Mouse (Mus musculus) hindbrain, embryonic 14.5 days (tissue): ENCODE results near the gene Akip1. TPM values are rescaled to one million over a fixed set of nuclear protein-coding genes. Genes with fewer than 3 reads are reported as not detected.
A peak's percentile ranks its signal among the peaks of the same experiment; 100 is the strongest.

ENCODE experiments used
- ATAC-seq: fragments of 200-750 bp; cut with Nextera tagmentation; 2 replicates; pipeline ENCODE4 v1.8.0; 2017; ENCODE audit warnings: moderate number of reproducible peaks, mild to moderate bottlenecking, moderate TSS enrichment, moderate library complexity; ENCODE audit not compliant: low FRiP score
- DNase-seq: peaks from one replicate; pipeline ENCODE4 v3.0.0-alpha.2; 2015; ENCODE audit warnings: low spot score
- H3K27ac ChIP-seq: fragments of 300-500 bp; sonication (generic); 2 replicates; pipeline ENCODE4 v1.5.1; 2014; ENCODE audit warnings: mild to moderate bottlenecking, moderate library complexity
- H3K27me3 ChIP-seq: fragments of 300-500 bp; sonication (generic); 2 replicates; pipeline ENCODE4 v1.6.1; 2014; ENCODE audit warnings: mild to moderate bottlenecking, low read length, mixed read lengths; ENCODE audit not compliant: control insufficient read depth, insufficient read depth
- H3K36me3 ChIP-seq: fragments of 300-500 bp; sonication (generic); replicated peaks from 2 replicates; pipeline ENCODE4 v1.6.1; 2014; ENCODE audit not compliant: control insufficient read depth, insufficient read depth
- H3K4me1 ChIP-seq: fragments of 300-500 bp; sonication (generic); replicated peaks from 2 replicates; pipeline ENCODE4 v1.6.1; 2014; ENCODE audit warnings: antibody characterized with exemption, low read length, mixed read lengths; ENCODE audit not compliant: control insufficient read depth, insufficient read depth
- H3K4me2 ChIP-seq: fragments of 300-500 bp; sonication (generic); replicated peaks from 2 replicates; pipeline ENCODE4 v1.6.1; 2014; ENCODE audit warnings: mild to moderate bottlenecking, moderate library complexity
- H3K4me3 ChIP-seq: fragments of 300-500 bp; sonication (generic); replicated peaks from 2 replicates; pipeline ENCODE4 v1.5.1; 2014; ENCODE audit warnings: mild to moderate bottlenecking, low read length
- H3K9ac ChIP-seq: fragments of 300-500 bp; sonication (generic); 2 replicates; pipeline ENCODE4 v1.6.1; 2014
- H3K9me3 ChIP-seq: fragments of 300-500 bp; sonication (generic); 2 replicates; pipeline ENCODE4 v1.6.1; 2016; ENCODE audit warnings: low read length; ENCODE audit not compliant: control insufficient read depth
- WGBS: fragments of 180-500 bp; shearing (Covaris S2); extraction: QIAGEN DNeasy Blood & Tissue Kit; methylation state at CpG from one replicate; pipeline ENCODE4 v1.1.7; 2014; 5-methylcytosine and 5-hydroxymethylcytosine counted together
- polyA plus RNA-seq: library from polyadenylated mRNA; unstranded; fragments of >200 nt; fragmentation: Nextera tagmentation; extraction: Ambion mirVana; gene quantifications from 2 replicates; pipeline ENCODE4 v1.2.1, GENCODE M21; 2014

The Akip1 gene
- polyA plus RNA-seq, 1 experiment from 2014 or later, result 13.0 TPM

DNA sequence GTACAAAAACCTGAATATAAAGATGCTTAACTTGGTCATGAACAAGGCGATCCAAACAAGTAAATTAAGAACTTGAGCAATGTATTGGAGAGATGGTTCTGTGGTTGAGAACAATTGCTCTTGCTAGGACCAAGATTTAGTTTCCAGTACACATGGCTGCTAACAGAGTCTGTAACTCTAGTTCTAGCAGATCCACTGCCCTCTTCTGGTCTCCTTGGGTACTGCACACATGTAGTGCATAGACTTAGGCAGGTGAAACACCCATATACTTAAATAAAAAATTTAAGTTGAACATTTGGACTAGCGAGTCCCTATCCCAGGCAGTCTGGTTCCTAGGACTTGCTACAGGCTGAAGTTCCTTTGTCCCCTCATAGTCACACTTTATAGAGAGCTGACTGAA is 19.1 kb downstream of the Akip1 start:
- no peak overlapping the region for H3K9ac ChIP-seq
- no peak overlapping the region for H3K4me2 ChIP-seq
- no peaks in the 10 kb centered on the region for H3K9me3 ChIP-seq
- no peak for ATAC-seq
- H3K36me3 ChIP-seq, result no peaks in the 10 kb centered on the region
- 90% methylated on average over 2 of the region's 2 CpGs for WGBS
- H3K27me3 ChIP-seq, result no peaks in the 10 kb centered on the region
- no peaks in the 10 kb centered on the region for H3K4me1 ChIP-seq
- no peak for DNase-seq
- H3K4me3 ChIP-seq, result no peak overlapping the region
- H3K27ac ChIP-seq, result no peak overlapping the region

DNA sequence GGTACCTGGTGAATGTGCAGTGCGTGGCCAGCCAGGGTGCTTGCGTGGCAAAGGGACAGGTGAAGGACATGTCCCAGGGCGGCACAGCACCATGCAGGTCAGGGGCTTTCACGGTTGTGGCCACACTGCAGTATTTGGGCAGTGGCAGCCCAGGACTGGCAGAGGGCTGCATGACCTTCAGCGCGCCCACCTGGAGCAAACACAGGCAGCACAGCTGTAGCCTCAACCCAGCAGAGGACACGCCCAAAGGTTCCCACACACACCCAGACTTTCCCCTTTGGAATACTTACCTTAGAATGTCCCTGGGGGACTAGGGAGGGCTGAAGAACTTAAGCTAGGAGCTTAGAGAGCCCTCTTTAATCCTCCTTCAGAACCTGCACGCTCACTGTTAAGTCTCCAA is 19.6 kb downstream of the Akip1 start:
- Histone ChIP-seq H3K4me3 (no peak overlapping the region), H3K9ac (no peak overlapping the region), H3K27ac (no peak overlapping the region), H3K9me3 (no peaks in the 10 kb centered on the region), H3K27me3 (no peaks in the 10 kb centered on the region), H3K36me3 (no peaks in the 10 kb centered on the region), H3K4me2 (no peak overlapping the region), H3K4me1 (no peaks in the 10 kb centered on the region)
- 94% methylated on average over 8 of the region's 8 CpGs for WGBS
- no peak for DNase-seq
- no peak for ATAC-seq

DNA sequence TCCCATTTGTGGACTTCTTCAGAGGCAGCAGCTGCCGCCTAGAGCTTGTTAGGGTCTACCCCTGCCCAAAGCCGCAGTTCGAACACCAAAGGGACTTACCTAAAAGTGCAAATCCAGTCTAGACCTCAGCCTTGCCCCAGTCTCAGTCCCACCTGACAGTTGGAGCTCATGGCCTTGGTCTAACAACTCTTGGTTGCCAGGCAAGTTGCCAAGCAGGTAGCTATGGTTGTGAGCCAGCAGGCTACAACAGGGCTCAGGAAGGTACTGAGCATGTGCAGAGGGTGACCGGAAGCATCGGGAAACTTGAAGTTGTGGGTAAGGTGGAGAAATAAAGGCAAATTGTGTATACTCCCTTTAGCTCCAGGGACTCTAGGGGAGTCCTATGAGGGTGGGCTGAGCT is 20.2 kb downstream of the Akip1 start, which contains the start of gene BC051019:
Gene BC051019 (minus strand): TSS at position 154 of the 400 bp plus-strand sequence.
- no peak within 1 kb of the TSS for H3K27ac ChIP-seq
- no peak within 1 kb of the TSS for H3K4me2 ChIP-seq
- no peaks in the 10 kb centered on the region for H3K36me3 ChIP-seq
- H3K9ac ChIP-seq, result no peak within 1 kb of the TSS
- no peaks in the 10 kb centered on the region for H3K9me3 ChIP-seq
- no peak within 1 kb of the TSS for H3K4me3 ChIP-seq
- H3K27me3 ChIP-seq, result no peaks in the 10 kb centered on the region
- no peak for DNase-seq
- no peaks in the 10 kb centered on the region for H3K4me1 ChIP-seq
- no peak for ATAC-seq
- WGBS, result 92% methylated on average over 5 of the region's 5 CpGs

DNA sequence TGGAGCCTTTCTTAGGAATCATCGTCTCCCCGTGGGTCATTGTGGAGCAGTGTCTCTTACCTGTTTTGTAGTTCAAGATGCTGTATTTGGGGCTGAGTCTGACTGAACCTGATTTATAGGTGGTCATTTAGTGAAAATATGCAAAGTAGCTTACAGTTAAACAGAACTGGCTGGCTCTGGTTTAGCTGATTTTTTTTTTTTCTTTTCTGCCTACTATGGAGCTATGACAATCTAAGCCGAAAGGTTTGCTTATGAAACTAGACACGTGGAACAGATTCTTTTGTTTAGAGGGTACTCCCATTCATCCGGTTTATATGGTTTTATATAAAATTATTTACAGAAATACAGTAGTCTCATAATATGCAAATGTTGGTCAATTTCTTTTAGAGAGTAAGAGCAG is 28.1 kb downstream of the Akip1 start, which contains the start of gene Ascl3:
Gene Ascl3 (minus strand): TSS at position 101 of the 400 bp plus-strand sequence.
- Histone ChIP-seq H3K9me3 (no peaks in the 10 kb centered on the region), H3K9ac (no peak within 1 kb of the TSS), H3K27ac (no peak within 1 kb of the TSS), H3K4me1 (no peaks in the 10 kb centered on the region), H3K4me2 (no peak within 1 kb of the TSS), H3K4me3 (no peak within 1 kb of the TSS), H3K27me3 (no peaks in the 10 kb centered on the region), H3K36me3 (peaks cover 23% of the 10 kb centered on the region)
- DNase-seq (no peak), ATAC-seq (no peak)
- WGBS, result 88% methylated on average over 5 of the region's 5 CpGs

DNA sequence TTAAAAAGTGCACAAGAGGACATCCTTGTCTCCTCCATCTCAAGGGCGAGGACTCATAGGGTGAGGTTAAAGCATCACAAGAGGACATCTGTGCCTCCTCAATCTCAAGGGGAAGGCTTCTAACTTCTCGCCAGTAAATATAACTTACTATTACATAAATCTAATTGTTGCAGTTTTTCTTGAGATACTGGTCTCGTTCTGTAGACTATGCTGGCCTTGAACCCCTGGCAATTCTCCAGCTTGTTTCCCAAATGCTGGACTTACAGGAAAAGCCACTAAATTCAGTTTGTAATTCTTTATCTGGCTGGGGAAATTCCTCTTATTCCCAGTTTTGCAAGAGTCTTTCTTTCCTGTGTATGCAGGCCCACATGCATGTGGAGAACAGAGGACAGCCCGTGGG is 31.3 kb downstream of the Akip1 start:
- ATAC-seq (no peak), DNase-seq (no peak)
- no peak overlapping the region for H3K4me3 ChIP-seq
- no peak overlapping the region for H3K27ac ChIP-seq
- peaks cover 49% of the 10 kb centered on the region for H3K36me3 ChIP-seq
- 89% methylated on average over 4 of the region's 4 CpGs for WGBS
- no peak overlapping the region for H3K9ac ChIP-seq
- H3K27me3 ChIP-seq, result no peaks in the 10 kb centered on the region
- no peak overlapping the region for H3K4me2 ChIP-seq
- H3K9me3 ChIP-seq, result no peaks in the 10 kb centered on the region
- H3K4me1 ChIP-seq, result no peaks in the 10 kb centered on the region

DNA sequence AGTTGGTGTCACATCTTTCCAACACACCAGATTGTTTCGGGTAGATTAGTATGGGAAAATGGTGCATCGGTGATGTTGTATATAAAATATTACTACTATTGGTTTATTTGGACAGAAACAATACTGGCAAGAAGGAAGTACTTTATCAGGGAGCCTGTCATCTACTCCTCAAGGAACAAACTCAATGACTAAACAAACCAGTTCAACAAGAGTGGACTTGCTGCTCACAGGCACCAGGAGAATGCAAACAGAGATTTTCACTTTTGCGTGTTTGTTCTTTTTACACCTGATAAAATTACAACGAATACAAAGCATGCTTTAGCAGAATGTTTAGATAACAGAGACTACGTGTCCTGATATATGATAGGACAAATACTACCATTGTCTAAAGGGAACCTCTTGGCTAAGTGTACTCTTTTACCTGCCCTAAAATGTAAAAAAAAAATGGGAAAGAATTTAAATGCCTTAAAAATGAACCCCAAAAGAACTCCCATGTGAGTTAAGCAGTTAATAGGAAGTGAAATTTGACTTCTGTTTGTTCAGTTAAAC is 36.4 kb downstream of the Akip1 start:
- ATAC-seq, result no peak
- WGBS, result 94% methylated on average over 5 of the region's 5 CpGs
- Histone ChIP-seq H3K4me3 (no peak overlapping the region), H3K9me3 (no peaks in the 10 kb centered on the region), H3K4me2 (no peak overlapping the region), H3K27me3 (no peaks in the 10 kb centered on the region), H3K36me3 (peaks cover 92% of the 10 kb centered on the region), H3K27ac (no peak overlapping the region), H3K4me1 (no peaks in the 10 kb centered on the region), H3K9ac (no peak overlapping the region)
- DNase-seq, result no peak

DNA sequence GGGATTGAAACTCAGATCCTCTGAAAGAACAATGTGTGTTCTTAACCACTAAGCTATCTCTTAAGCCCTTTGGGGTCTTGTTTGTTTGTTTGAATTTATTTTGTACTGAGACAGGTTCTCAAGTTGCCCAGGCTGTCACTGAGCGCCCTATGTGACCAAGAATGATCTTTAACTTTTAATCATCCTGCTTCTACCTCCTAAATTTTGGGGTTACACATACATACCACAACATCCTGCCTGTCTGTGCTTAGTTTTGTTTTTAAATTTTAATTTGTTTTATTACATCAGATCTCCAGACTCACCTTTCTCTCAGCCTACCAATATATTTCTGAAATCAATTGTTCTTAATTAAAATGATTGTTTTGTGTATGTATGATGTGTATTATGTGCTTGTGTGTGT is 37.6 kb downstream of the Akip1 start:
- no peak overlapping the region for H3K4me2 ChIP-seq
- no peak overlapping the region for H3K9ac ChIP-seq
- no peak overlapping the region for H3K27ac ChIP-seq
- H3K4me1 ChIP-seq, result no peaks in the 10 kb centered on the region
- no peaks in the 10 kb centered on the region for H3K9me3 ChIP-seq
- H3K36me3 ChIP-seq, result peaks cover 91% of the 10 kb centered on the region
- no peak for ATAC-seq
- H3K4me3 ChIP-seq, result no peak overlapping the region
- H3K27me3 ChIP-seq, result no peaks in the 10 kb centered on the region
- WGBS, result 93% methylated on average over 1 of the region's 1 CpGs
- DNase-seq, result no peak

DNA sequence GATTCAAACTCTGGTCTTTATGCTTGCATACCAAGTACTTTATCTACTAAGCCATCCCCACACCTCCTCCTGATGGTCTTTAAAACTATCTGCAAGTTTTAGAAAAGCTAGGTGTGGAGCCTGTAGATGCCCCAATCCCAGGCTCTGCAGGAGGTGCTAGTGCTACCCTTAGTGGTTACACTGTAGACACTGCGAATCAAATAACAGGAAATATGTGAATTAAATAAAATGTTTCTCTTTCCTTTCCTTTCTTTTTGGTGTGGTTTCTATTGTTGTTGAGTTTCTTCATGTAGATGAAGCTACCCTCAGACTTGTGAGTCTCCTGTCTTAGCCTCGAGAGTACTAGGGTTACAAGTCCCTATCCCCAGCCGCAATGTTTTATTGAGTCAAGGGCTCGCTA is 38.2 kb downstream of the Akip1 start:
- H3K36me3 ChIP-seq, result peaks cover 91% of the 10 kb centered on the region

DNA sequence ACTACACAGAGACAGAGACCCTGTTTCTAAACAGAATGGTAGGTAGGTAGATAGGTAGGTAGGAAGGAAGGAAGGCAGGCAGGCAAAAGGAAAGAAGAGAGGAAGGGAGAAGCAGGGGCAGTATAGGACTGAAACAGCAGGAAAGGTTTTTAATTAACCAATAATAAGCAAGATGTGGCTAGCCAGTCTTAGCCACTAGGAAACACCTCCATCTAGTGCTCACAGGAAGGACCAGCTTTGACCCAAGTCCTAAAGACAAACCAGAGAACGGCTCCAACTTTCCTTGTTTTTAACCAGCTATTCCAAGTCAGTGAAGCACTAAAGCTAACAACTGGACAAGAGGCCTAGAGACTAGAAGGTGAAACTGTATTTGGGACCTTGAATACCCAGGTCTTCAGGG is 44.3 kb downstream of the Akip1 start:
- H3K27me3 ChIP-seq, result no peaks in the 10 kb centered on the region
- WGBS, result 68% methylated on average over 1 of the region's 1 CpGs
- ATAC-seq (no peak), DNase-seq (no peak)
- no peak overlapping the region for H3K27ac ChIP-seq
- H3K9ac ChIP-seq, result no peak overlapping the region
- no peaks in the 10 kb centered on the region for H3K9me3 ChIP-seq
- H3K4me1 ChIP-seq, result peaks cover 6% of the 10 kb centered on the region
- H3K4me3 ChIP-seq, result no peak overlapping the region
- no peak overlapping the region for H3K4me2 ChIP-seq
- peaks cover 42% of the 10 kb centered on the region for H3K36me3 ChIP-seq

More for the DNA sequence above, 38.2 kb downstream of the Akip1 start:
- Histone ChIP-seq H3K27ac (no peak overlapping the region), H3K4me3 (no peak overlapping the region), H3K4me1 (no peaks in the 10 kb centered on the region), H3K27me3 (no peaks in the 10 kb centered on the region), H3K9ac (no peak overlapping the region), H3K9me3 (no peaks in the 10 kb centered on the region), H3K4me2 (no peak overlapping the region)
- ATAC-seq (no peak), DNase-seq (no peak)
- WGBS, result 93% methylated on average over 4 of the region's 4 CpGs

DNA sequence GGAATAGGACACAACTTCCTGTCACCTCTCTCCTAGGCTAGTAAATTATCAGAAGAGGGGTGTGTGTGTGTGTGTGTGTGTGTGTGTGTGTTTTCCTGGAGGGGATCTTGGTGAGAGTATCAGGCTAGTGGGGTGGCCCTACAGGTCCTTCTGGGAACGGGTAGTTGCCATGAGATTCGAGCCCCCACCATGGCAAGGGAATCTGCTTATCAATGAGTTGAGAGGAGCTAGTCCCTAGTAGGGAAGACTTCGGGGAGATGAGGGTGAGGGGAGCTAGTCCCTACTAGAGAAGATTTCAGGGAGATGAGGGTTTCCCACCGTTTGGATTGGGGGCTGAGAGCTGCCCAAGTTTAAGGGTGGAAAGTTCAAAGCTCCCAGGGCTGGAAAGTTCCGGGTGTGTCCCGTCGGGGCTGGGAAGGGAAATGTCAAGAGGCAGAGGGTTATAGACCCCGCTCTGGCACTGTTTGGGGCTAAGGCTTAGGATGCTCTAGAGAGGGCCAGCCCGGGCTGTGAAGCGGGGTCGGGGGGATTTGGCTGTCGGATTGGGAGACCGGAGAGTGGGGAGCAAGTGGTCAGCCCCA is 48.0 kb downstream of the Akip1 start:
- peaks cover 6% of the 10 kb centered on the region for H3K36me3 ChIP-seq
- peak overlapping the region; percentile 79 for H3K4me2 ChIP-seq
- H3K4me1 ChIP-seq, result peaks cover 16% of the 10 kb centered on the region
- DNase-seq (no peak), ATAC-seq (no peak)
- H3K27me3 ChIP-seq, result no peaks in the 10 kb centered on the region
- peak overlapping the region; percentile 80 for H3K9ac ChIP-seq
- 6% methylated on average over 13 of the region's 13 CpGs for WGBS
- peak overlapping the region; percentile 84 for H3K27ac ChIP-seq
- H3K9me3 ChIP-seq, result no peaks in the 10 kb centered on the region
- H3K4me3 ChIP-seq, result peak overlapping the region; percentile 52
